Mouse (Mus musculus): ENCODE measurements around the gene 1700109H08Rik.

DNA sequence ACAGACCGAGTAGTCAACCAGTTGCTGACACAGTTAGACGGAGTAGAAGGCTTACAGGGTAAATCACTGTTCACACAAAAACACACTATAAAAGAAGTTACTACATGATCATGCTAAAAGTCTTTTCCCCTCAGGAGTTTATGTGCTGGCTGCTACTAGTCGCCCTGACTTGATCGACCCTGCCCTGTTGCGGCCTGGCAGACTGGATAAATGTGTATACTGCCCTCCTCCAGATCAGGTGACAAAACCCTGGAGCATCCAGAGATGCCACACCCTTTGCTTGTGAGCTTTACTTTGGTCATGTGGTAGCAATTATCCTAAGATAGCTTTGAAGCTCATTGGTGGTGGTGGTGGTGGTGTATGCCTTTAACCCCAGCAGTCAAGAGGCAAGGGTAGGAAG, 58.7 kb downstream of the 1700109H08Rik start:
- TF ChIP-seq EP300 (IDR thresholded peaks at IDR 0.05; ENCODE audit: low read depth) (no peak), CTCF (IDR thresholded peaks at IDR 0.05; ENCODE audit: low read depth) (no peak)
